Comparison of ENCODE assay signal across 8 mouse cellular contexts in the genomic region with DNA sequence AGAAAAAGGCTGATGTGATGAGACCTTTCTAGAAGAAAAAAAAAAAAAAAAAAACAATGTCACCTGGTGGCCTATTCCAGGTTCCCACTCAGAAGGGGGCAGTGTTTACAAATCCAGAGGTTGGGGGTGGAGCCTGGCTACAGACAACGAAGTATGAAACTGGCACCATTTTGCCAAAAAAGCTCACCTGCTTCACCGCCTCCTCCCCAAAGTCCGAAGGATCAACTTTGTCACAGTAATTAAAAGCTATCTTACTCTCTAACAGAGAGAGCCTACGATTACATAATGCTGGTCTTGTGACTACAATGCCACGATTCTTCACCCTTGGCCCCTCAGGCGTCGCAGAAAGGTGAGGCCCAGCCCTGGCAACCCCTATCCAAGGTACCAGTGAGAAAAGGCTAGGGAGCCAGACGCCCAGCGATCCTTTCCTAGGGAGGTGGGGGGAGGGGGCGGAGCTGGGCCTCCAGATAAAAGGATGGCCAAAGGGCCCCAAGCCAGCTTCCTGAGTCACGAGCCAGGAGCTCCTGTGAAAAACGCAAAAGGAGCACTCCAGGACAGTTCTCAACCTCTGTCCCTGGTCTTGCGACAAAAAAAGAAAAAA. TPM values are rescaled to one million over a fixed set of nuclear protein-coding genes. Genes with fewer than 3 reads are reported as not detected.
DNase-seq lines count a peak whose midpoint lies in the region; ATAC-seq and TF ChIP-seq lines count a peak whose summit lies in the region.

No protein-coding gene starts in this region.

- peak overlapping the region; percentile 99 for H3K4me3 ChIP-seq in hindbrain, postnatal 0 days (ENCODE audit: low read length)
- H3K4me3 ChIP-seq in limb, embryonic 13.5 days = peak overlapping the region; percentile 95
- H3K4me3 ChIP-seq in midbrain, embryonic 12.5 days = peak overlapping the region; percentile 89

- H3K9ac ChIP-seq in hindbrain, postnatal 0 days (replicated peaks; ENCODE audit: low read length) = peak overlapping the region; percentile 98
- H3K9ac ChIP-seq in limb, embryonic 13.5 days = peak overlapping the region; percentile 99
- H3K9ac ChIP-seq in midbrain, embryonic 12.5 days (replicated peaks) = peak overlapping the region; percentile 96

- no peaks in the 10 kb centered on the region for H3K9me3 ChIP-seq in hindbrain, postnatal 0 days (ENCODE audit: low read length)
- H3K9me3 ChIP-seq in limb, embryonic 13.5 days = no peaks in the 10 kb centered on the region
- no peaks in the 10 kb centered on the region for H3K9me3 ChIP-seq in midbrain, embryonic 12.5 days

- DNase-seq in frontal cortex, postnatal 10 days (ENCODE audit: low spot score in 2 of 2) = peak; percentile 39 to 45
- peak; percentile 24 to 56 for DNase-seq in cerebellum, postnatal 4 days (ENCODE audit: low spot score in 2 of 2)
- DNase-seq in gastrocnemius, postnatal 25 days = peak; percentile 69
- peak; percentile 70 for DNase-seq in hindbrain, postnatal 0 days (ENCODE audit: low spot score)
- DNase-seq in splenic B cell, adult 2 months (ENCODE audit: low read depth, low spot score) = peak; percentile 64

- WGBS in hindbrain, postnatal 0 days = 1% methylated on average over 13 of the region's 13 CpGs
- 3% methylated on average over 13 of the region's 13 CpGs for WGBS in limb, embryonic 13.5 days
- WGBS in midbrain, embryonic 12.5 days = 2% methylated on average over 13 of the region's 13 CpGs

- H3K36me3 ChIP-seq in hindbrain, postnatal 0 days (ENCODE audit: insufficient read depth, low read length) = peaks cover 15% of the 10 kb centered on the region
- peaks cover 30% of the 10 kb centered on the region for H3K36me3 ChIP-seq in limb, embryonic 13.5 days
- peaks cover 26% of the 10 kb centered on the region for H3K36me3 ChIP-seq in midbrain, embryonic 12.5 days
- no peaks in the 10 kb centered on the region; the same call in 1 of the 2 replicates for H3K36me3 ChIP-seq in splenic B cell, adult 2 months (ENCODE audit: control insufficient read depth, insufficient read depth, low read length, poor library complexity, severe bottlenecking)

- peak overlapping the region; percentile 86 for H3K4me2 ChIP-seq in hindbrain, postnatal 0 days (ENCODE audit: low read depth, low read length)
- H3K4me2 ChIP-seq in limb, embryonic 13.5 days (replicated peaks) = peak overlapping the region; percentile 95
- peak overlapping the region; percentile 93 for H3K4me2 ChIP-seq in midbrain, embryonic 12.5 days (replicated peaks)

- H3K27ac ChIP-seq in hindbrain, postnatal 0 days = peak overlapping the region; percentile 98
- peak overlapping the region; percentile 93; the same call in 1 of the 2 replicates for H3K27ac ChIP-seq in limb, embryonic 13.5 days
- peak overlapping the region; percentile 98 for H3K27ac ChIP-seq in midbrain, embryonic 12.5 days (replicated peaks)

- H3K27me3 ChIP-seq in hindbrain, postnatal 0 days (ENCODE audit: insufficient read depth, low read length) = no peaks in the 10 kb centered on the region
- no peaks in the 10 kb centered on the region for H3K27me3 ChIP-seq in limb, embryonic 13.5 days
- no peaks in the 10 kb centered on the region for H3K27me3 ChIP-seq in midbrain, embryonic 12.5 days
- no peaks in the 10 kb centered on the region for H3K27me3 ChIP-seq in splenic B cell, adult 2 months (ENCODE audit: control insufficient read depth, insufficient read depth, low read length, poor library complexity, severe bottlenecking)

- peaks cover 20% of the 10 kb centered on the region for H3K4me1 ChIP-seq in hindbrain, postnatal 0 days (ENCODE audit: insufficient read depth, low read length)
- H3K4me1 ChIP-seq in limb, embryonic 13.5 days = peaks cover 28% of the 10 kb centered on the region
- H3K4me1 ChIP-seq in midbrain, embryonic 12.5 days = peaks cover 35% of the 10 kb centered on the region

- peak; percentile 41 for TF ChIP-seq CTCF in hindbrain, postnatal 0 days (IDR thresholded peaks at IDR 0.05; ENCODE audit: low read depth)

- no peak for ATAC-seq in frontal cortex, adult (ENCODE audit: low TSS enrichment)
- ATAC-seq in hindbrain, postnatal 0 days = 0 out of 2 replicates have a peak, but pooled peaks have one; percentile 11
- ATAC-seq in limb, embryonic 13.5 days (ENCODE audit: low FRiP score, low read depth) = no peak
- ATAC-seq in midbrain, embryonic 12.5 days (ENCODE audit: low FRiP score, low read depth) = no peak

RNA-seq across cellular contexts. Expression of gene Dynll2, which starts 1.1 kb away (rescaled TPM):
- 100 to 1,000 TPM; 145 to 167 TPM for total RNA-seq in gastrocnemius, postnatal 25 days (2021)
- 51.3 and 62.1 TPM in 2 replicates for total RNA-seq in hindbrain, postnatal 0 days (2014; rRNA removed)
- polyA plus RNA-seq in hindbrain, postnatal 0 days (2015; fragmentation: Nextera tagmentation; extraction: Ambion mirVana) = 59.7 and 60.5 TPM in 2 replicates
- polyA plus RNA-seq in limb, embryonic 13.5 days (2015; fragmentation: Nextera tagmentation; extraction: Ambion mirVana) = 16.7 and 18.9 TPM in 2 replicates
- 38.1 and 40.8 TPM in 2 replicates for polyA plus RNA-seq in midbrain, embryonic 12.5 days (2016; fragmentation: Nextera tagmentation; extraction: Ambion mirVana)
